Comparison of ENCODE assay signal across 25 mouse cellular contexts in genomic region chr16:34557891-34558290, GRCm38 (mm10). TPM values are rescaled to one million over a fixed set of nuclear protein-coding genes. Genes with fewer than 3 reads are reported as not detected.
DNase-seq lines count a peak whose midpoint lies in the region; ATAC-seq and TF ChIP-seq lines count a peak whose summit lies in the region.
"Had no signal": no experiment of that assay in that cellular context is flagged by ENCODE, and none has a peak within 500 bp of the region (broad histone marks: within the 10 kb centered on the region; RNA-seq: fewer than 3 reads in every experiment).

No protein-coding gene starts in this region.

- no peak overlapping the region for H3K4me2 ChIP-seq in neural tube, embryonic 15.5 days
- H3K4me2 ChIP-seq: forebrain, embryonic 13.5 days; hindbrain, embryonic 13.5 days; intestine, embryonic 15.5 days had no signal

- no peak for TF ChIP-seq POLR2A in heart, adult 2 months (IDR thresholded peaks at IDR 0.05; ENCODE audit: insufficient read depth, low read depth, low read length)

- 0 out of 2 replicates have a peak, but pooled peaks cover 2% of the 10 kb centered on the region for H3K79me2 ChIP-seq in heart, adult 2 months (replicated peaks; ENCODE audit: control insufficient read depth, insufficient read depth, low read length)

- H3K27me3 ChIP-seq in heart, adult 2 months (ENCODE audit: control insufficient read depth, insufficient read depth, low read length) = no peaks in the 10 kb centered on the region
- H3K27me3 ChIP-seq in neural tube, embryonic 15.5 days (replicated peaks) = no peaks in the 10 kb centered on the region
- H3K27me3 ChIP-seq: forebrain, embryonic 13.5 days; heart, embryonic 13.5 days; hindbrain, embryonic 13.5 days; intestine, embryonic 15.5 days had no signal

- intact Hi-C loops in heart, adult 2 months (cut with DNase I) = no loop called here

- no peak overlapping the region for H3K27ac ChIP-seq in heart, adult 2 months
- no peak overlapping the region for H3K27ac ChIP-seq in neural tube, embryonic 15.5 days (replicated peaks)
- H3K27ac ChIP-seq: forebrain, embryonic 10.5 days; forebrain, embryonic 13.5 days; heart, embryonic 13.5 days; hindbrain, embryonic 10.5 days; hindbrain, embryonic 13.5 days; intestine, embryonic 15.5 days had no signal

- no peak for ATAC-seq in neural tube, embryonic 15.5 days (ENCODE audit: low FRiP score)
- ATAC-seq: forebrain, embryonic 13.5 days; forebrain, embryonic 16.5 days; hindbrain, embryonic 16.5 days; intestine, embryonic 15.5 days had no signal

- peaks cover 8% of the 10 kb centered on the region for H3K4me1 ChIP-seq in heart, adult 2 months (ENCODE audit: control insufficient read depth, insufficient read depth, low read length)
- peaks cover 61% of the 10 kb centered on the region for H3K4me1 ChIP-seq in neural tube, embryonic 15.5 days

- no peak for TF ChIP-seq CTCF in heart, adult 2 months (IDR thresholded peaks at IDR 0.05)

- H3K4me3 ChIP-seq in heart, adult 2 months = no peak overlapping the region
- no peak overlapping the region for H3K4me3 ChIP-seq in neural tube, embryonic 15.5 days (replicated peaks)
- H3K4me3 ChIP-seq: forebrain, embryonic 10.5 days; forebrain, embryonic 13.5 days; heart, embryonic 13.5 days; hindbrain, embryonic 10.5 days; hindbrain, embryonic 13.5 days; intestine, embryonic 15.5 days had no signal

- no peak for TF ChIP-seq EP300 in heart, adult 2 months (IDR thresholded peaks at IDR 0.05; ENCODE audit: insufficient read depth, low read depth, low read length)

- peaks cover 3% of the 10 kb centered on the region; the same call in 1 of the 2 replicates for H3K36me3 ChIP-seq in heart, adult 2 months (ENCODE audit: control insufficient read depth, insufficient read depth, low read length)
- no peaks in the 10 kb centered on the region for H3K36me3 ChIP-seq in neural tube, embryonic 15.5 days
- H3K36me3 ChIP-seq: forebrain, embryonic 10.5 days; G1E; heart, embryonic 13.5 days; hindbrain, embryonic 10.5 days; hindbrain, embryonic 13.5 days; intestine, embryonic 15.5 days had no signal

- 73% methylated on average over 6 of the region's 6 CpGs for WGBS in heart, adult 2 months
- WGBS in neural tube, embryonic 15.5 days = 59% methylated on average over 6 of the region's 6 CpGs

- H3K9me3 ChIP-seq in neural tube, embryonic 15.5 days (replicated peaks) = no peaks in the 10 kb centered on the region
- H3K9me3 ChIP-seq: forebrain, embryonic 10.5 days; forebrain, embryonic 13.5 days; G1E; heart, embryonic 13.5 days; hindbrain, embryonic 10.5 days; hindbrain, embryonic 13.5 days; intestine, embryonic 15.5 days had no signal

- no peak overlapping the region for H3K9ac ChIP-seq in heart, adult 2 months (ENCODE audit: low read depth, low read length)
- no peak overlapping the region for H3K9ac ChIP-seq in neural tube, embryonic 15.5 days (replicated peaks)
- H3K9ac ChIP-seq: forebrain, embryonic 13.5 days; hindbrain, embryonic 13.5 days; intestine, embryonic 15.5 days had no signal

- DNase-seq in heart, adult 11 months = peak; percentile 92
- no peak for DNase-seq in heart, adult 18-20 months
- peak; percentile 3 for DNase-seq in heart, postnatal 4 days
- no peak for DNase-seq in heart, adult 2 months
- DNase-seq in neural tube, embryonic 10.5 days (ENCODE audit: extremely low spot score, low spot score) = peak; percentile 18
- DNase-seq in Muller cell, postnatal 12 days (ENCODE audit: inconsistent ontology term) = no peak
- DNase-seq: adrenal gland, adult 2 months; adrenal gland, postnatal 14 days; B cell, adult 2 months; cerebellum, adult 11 months; cerebellum, adult 2 months; cerebellum, adult 9-11 months; cerebellum, postnatal 25 days; gastrocnemius, postnatal 10 days; gastrocnemius, postnatal 36 days had no signal

RNA-seq across cellular contexts. Expression of gene Kalrn, which starts 15.4 kb away (rescaled TPM):
- 10 to 100 TPM; 20.9 to 21.2 TPM for total RNA-seq in heart, adult 18-20 months (2021)
- 10 to 100 TPM; 41.1 to 41.7 TPM for total RNA-seq in heart, postnatal 4 days (2021)
- total RNA-seq in heart, adult 2 months (2021) = 10 to 100 TPM; 26.1 to 31.8 TPM
- polyA plus RNA-seq in heart, adult 2 months (2012; rRNA removed) = 8.2 and 13.6 TPM in 2 replicates
- polyA plus RNA-seq in neural tube, embryonic 15.5 days (2015; fragmentation: Nextera tagmentation; extraction: Ambion mirVana) = 20.0 and 23.7 TPM in 2 replicates

Comparison
In these comparisons a context has a peak if more than half of its experiments do, and no peak if none do; other contexts are left out.
1. DNase-seq: peak in heart, adult 11 months (single experiment), heart, postnatal 4 days (single experiment) and neural tube, embryonic 10.5 days (single experiment); none in heart, adult 18-20 months (0 of 2), heart, adult 2 months (0 of 2) and Muller cell, postnatal 12 days (single experiment).